Mouse (Mus musculus) spleen, embryonic (tissue): ENCODE data around the gene Mroh3.

Source experiments
- CTCF ChIA-PET: fragments of 350-600 bp; sonication (Branson Sonifier 250); formaldehyde crosslinking; loops from one replicate; lab custom pipeline; 2022; lab: Charles Lee

The Mroh3 gene

DNA sequence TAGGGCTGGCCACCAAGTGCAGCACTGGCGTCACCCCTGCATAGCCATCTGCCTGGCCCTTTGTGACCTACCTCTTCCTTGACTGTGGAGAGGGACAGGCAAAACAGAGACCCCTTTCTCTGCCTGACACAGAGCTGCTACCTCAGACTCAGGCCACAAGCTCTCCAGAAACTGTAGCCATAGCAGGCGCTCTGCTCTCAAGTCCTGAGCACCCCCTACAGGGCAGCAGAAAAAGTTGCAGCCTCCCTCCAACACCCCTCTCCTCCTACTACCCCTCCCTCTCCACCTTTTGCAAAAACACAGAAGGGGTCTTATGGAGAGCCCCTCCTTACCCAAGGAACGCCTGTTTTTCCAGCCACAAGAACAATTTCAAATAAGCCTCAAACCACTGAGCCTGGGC is at the start of gene Mroh3:
TSS of gene Mroh3 (minus strand) at position 26 of the 400 bp plus-strand sequence.
- CTCF ChIA-PET = interaction anchor here (0.6 to 1.2 kb wide), 4 partner anchors 14 to 100 kb away, joined by 3 to 17 read pairs (median 6); no protein-coding TSS in a partner anchor

DNA sequence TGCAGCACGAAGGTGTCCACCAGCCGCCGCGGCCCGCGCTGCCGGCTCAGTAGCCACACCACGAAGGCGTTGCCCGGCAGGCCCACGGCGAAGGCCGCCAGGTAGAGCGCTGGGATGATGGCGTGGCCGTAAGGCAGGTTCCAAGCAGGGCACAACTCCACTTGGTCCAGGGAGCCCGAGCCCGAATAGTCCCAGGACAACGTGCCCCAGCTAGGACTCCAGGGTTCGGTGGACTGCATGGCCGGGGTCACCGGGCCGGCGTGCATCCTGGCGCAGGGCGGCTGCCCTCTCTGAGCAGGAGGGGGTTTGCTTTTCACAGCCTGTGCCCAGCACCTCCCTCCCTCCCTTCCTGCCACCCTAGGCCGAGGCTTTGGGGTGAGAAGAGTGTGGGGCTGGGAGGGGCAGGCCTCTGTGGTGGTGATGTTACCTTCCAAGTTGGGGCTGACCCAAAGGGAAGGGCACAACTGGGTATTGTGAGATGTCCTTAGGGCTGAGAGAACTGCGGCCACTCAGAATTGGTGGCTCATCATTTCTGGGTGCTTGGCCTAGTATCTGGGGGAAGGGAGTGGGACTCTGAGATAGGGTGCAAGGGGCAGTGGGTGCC is 48.1 kb upstream of the Mroh3 start, which contains the start of gene Gpr25:
TSS of gene Gpr25 (minus strand) at position 239 of the 604 bp plus-strand sequence.
- CTCF ChIA-PET = no interaction called here

DNA sequence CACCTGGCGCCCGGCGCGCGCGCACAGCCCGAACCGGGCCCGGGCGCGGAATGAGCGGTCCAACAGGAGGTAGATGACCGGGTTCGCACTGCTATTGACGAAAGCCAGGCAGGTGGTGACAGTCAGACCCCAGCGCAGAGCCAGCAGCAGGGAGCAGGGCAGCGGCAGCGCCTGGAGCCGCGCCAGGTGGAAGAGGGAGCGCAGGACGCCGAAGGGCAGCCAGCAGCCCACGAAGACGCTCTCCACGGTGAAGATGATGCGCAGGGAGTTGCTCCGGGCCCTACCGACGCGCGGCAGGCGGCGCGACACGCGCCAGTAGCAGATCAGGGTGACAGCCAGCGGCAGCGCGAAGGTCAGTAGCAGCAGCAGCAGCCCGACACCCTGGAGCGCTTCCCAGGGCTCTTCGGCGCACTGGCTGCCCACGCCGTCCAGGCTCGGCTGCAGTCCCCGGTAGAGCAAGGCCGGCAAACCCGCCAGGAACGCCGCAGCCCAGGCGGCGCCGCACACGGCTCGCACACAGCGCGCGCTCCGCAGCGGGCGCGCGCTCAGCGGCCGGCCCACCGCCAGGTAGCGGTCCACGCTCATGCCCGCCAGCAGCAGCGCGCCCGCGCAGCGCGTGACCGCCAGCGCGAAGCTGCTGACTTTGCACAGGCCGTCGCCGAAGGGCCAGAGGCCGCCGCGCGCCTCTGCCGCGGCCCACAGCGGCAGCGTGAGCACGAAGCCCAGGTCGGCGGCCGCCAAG is 47.4 kb upstream of the Mroh3 start:
- CTCF ChIA-PET = no interaction called here

DNA sequence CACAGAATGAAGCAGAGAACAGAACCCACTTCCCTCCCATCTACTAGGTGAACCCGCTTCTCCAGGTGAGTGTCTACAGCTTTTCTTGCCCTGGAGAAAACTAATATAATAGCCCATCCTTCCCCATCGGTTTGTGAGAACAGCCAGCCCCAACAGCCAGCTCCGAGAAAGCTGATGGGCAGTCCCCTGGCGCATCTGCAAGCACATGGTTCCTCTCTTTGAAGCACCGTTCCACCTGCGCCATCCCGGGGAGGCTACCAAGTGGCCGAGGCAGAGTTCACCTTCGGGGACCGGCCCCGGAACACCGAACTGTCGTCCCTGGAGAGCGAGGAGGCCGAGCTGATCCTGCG is 46.9 kb upstream of the Mroh3 start:
- CTCF ChIA-PET = no interaction called here

DNA sequence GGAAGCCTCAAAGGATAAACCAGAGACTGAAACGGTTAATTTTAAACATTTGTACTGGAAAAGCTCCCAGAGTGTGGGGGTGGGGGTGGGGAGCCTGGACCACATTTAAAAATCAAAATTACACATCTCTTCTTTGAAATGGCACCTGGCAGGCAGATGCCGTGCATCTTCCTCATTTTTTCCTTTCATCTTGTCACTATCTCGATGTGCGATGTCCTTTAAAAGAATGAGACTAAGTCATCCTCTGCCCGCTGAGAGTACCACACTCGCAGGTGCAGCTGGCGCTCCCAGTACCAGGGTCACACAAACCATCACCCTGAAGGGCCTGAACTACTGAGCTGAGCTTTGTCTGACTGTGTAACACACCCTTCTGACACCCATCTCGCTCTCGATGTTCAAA is 45.9 kb upstream of the Mroh3 start:
- CTCF ChIA-PET = no interaction called here

DNA sequence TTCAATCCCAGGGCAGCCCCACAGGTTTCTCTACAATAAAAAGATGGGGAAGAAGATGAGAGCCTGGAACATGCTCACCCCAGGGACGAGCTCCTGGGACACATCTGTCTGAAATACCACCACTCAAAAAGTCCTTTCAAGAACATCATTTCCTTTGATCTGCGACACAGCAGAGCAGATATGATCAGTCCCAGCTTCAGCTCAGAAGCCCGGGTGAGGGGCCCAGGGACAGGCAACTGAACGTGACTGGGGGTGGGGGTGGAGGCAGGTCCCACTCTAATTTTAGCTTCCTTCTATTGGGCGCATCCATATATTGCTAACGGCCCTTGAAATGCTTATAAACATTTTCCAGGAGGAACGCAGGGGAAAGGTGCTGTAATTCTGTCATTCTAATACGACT is 43.0 kb upstream of the Mroh3 start:
- CTCF ChIA-PET = interaction anchor here (0.5 to 0.6 kb wide), 2 partner anchors 89 to 1994 kb away, joined by 4 to 8 read pairs; no protein-coding TSS in a partner anchor

DNA sequence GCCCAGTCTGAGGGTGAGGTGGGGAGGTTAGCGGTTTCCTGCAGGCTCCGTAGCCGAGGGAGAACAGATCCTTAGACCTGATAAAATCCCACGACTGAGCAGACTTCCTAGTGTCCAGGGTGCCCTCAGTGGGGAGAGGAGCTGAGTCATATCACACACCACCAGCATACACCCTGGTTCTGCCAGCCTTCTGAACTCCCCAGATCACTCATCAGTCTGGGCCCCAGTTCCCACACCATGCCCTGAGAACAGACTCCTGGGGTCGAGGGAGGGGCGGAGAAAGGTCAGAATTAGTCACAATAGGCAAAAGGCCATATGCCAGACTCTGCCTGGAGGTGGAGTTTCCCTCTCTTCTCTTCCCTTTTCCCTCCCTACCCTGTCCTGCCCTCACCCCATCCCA is 42.5 kb upstream of the Mroh3 start:
- CTCF ChIA-PET = interaction anchor here (0.5 to 0.6 kb wide), 2 partner anchors 89 to 1994 kb away, joined by 4 to 8 read pairs; no protein-coding TSS in a partner anchor

DNA sequence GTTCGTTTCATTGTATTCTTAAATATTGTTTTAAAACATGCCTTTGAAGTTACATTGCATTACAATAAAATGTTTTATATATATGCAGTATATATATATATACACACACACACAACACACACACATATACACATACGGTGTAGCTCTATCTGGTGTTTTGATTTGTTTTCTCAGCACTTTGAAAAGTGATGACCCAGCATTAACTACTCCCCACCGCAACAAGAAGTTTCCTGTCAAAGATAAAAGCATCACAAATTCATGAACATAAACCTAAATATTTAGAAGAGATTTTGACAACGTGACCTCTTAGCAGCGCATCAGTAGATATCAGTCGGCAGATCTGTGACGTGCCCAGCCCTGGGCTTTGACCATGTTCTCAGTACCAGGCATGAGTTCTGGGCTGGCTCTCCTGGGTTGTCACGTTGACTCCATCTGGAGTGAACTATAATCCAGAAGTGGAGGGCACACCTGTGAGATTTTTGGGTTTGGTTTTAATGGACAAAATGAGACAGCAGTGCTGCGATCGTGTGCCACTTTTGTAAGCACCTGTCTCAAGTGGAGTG is 42.0 kb upstream of the Mroh3 start:
- CTCF ChIA-PET = interaction anchor here (0.6 kb wide), 1 partner anchor 90 kb away, joined by 8 read pairs; no protein-coding TSS in a partner anchor

DNA sequence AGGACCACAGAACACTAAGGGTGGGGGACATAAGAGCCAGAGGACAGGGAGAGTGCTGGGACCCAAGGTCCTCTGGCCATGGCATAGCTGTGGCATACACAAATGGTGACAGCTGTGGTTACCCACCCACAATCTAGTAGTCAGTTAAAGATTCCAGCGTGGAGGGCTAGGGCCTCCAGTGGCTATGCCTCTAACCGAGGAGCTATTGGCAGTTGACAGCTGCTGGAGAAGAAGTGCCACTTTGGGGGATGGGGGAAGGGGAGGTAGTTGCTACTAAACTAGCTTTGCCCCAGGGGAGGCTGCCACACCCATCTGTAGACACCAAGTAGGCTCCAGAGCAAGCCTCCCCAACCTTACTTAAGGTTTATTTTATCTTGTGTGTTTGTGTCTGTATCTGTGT is 40.8 kb upstream of the Mroh3 start:
- CTCF ChIA-PET = no interaction called here

DNA sequence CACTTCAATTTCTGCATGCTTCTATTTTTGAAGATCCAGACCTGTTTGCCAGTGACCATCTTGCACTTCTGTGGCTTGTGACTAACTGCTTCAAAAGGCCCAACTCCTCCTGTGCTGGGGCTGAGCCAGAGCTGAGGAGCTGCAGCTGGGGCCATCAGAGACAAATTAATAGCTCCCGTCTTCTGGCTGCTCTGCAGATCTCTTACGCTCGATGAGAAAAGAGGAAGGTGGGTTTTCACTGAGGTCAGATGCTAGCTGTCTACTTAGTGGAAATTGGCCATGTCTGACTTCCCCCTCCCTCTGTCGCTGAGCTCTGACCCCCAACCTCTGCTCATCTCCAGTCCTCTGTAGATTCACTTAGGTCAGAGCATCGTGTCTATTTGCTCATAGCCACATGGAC is 37.0 kb upstream of the Mroh3 start:
- CTCF ChIA-PET = no interaction called here

DNA sequence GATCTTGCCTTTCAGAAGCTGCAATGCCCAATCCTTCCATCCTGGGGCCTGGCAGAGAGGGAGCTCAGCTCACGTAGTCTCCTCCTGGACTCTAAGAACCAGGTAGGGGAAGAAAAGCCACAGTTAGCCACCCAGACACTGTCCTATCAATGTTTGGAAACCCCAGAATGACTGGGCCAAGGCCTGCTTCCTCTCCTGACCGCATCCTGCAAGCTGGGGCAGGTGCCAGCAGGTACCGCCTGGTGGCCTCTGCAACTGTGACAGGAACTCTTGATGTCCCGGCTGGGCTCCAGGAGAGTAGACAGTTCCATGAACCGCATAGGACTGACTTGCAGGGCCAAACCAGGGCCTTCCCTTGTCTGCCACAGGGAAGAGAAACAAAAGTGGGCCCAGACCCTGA is 34.8 kb upstream of the Mroh3 start:
- CTCF ChIA-PET = no interaction called here

DNA sequence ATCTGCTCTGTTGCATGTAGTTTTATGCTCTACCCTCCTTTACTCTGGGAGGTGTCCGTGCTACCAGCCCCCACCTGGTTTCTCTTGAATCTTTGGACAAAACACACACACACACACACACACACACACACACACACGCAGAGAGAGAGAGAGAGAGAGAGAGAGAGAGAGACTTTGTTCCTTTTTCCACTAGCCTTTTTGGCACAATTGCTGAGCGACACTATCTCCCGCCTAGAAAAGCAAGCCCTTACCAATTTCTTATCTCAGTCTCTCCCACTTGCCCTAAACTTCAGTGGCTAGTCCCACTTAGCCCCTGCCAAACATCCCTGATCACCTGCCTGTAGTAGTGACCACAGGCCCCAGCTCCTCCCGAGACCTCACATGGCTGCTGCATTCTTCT is 31.8 kb upstream of the Mroh3 start:
- CTCF ChIA-PET = no interaction called here

DNA sequence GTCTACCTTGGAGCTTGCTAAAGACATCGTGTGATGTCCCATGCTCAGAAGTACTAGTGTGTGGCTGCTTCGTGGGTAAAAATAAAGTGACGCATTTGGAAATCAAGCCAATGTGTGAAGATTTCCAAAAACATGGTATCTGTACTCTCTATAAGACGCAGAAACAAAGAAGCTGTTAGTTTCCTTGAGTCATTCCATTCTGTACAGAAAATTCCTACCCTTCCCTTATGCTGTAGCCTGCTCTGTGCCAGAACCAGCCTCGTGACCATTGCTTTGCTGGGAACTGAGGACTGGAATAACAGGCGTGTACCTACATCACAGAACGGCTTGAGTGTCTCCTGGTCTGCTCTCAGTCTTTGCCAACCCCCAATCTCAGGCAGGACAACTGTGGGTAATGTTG is 29.2 kb upstream of the Mroh3 start:
- CTCF ChIA-PET = no interaction called here

DNA sequence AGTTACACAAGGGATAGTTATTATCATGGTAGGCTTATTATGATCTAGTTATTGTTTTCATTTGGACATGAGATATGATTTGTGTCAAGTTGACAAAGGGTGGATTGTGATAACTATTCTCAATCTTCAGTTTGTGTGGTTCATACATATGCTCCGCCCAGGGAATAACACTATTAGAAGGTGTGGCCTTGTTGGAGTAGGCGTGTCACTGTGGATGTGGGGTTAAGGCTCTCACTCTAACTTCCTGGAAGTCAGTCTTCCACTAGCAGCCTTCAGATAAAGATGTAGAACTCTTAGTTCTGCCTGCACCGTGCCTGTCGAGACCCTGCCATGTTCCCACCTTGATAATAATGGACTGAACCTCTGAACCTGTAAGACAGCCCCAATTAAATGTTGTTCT is 25.9 kb upstream of the Mroh3 start:
- CTCF ChIA-PET = no interaction called here

DNA sequence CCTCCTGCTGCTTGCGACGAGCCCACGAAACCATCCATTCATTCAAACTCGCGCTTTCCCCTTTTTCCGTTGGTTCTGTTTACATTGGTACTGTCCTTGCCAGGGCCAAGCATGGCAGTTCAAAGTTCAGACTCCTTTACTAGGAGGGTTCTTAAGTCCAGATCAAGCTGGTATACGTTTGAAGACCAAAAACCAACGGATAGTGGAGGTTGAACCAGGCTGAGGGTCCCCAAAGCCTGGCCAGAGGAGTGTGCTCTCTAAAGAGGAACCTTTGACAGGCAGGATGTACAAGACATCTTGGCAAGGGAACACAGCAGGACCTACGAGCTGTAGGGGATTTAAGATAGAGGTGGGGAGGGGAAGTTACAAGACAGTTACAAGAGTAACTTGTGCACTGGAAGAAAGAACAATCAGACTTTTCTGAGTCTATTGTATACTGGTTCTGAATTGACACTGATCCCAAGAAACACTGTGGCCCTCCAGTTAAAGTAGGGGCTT is 22.0 kb upstream of the Mroh3 start:
- CTCF ChIA-PET = no interaction called here

DNA sequence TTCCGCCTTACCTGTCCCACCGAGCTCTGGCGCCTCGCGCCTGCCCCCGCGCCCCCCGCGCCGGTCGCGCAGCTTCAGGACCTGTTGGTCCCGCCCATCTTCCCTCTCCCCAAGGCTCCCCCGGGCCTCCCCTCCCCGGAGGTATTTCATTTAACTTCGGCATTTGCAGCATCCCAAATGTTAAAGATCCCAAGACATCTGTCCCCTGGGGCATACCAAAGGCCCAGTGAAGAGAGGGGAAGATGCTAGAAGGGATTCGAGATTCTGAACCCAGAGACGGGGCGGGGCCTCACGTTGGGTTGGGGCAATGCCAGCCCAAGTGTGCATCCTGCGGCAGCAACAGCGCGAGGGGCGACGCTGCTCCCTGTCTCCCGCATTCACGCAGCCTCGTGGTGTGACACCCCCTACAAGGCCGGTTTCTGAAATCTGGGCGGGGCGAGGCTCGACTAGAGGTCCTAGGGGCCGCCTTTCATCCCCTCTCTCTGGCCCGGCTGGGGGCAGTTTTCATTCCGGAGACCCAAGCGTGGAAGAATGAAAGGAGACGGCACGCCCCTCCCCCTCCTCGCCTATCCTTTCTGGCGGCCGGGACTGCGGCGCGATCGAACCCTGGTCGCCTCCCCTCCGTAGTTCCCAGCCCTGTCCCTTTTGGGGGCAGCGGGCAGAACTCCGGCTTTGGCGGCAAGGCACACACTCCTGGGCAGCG is 21.4 kb upstream of the Mroh3 start, which contains the start of gene Inava:
TSS of gene Inava (minus strand) at position 373 of the 703 bp plus-strand sequence.
- CTCF ChIA-PET = no interaction called here

DNA sequence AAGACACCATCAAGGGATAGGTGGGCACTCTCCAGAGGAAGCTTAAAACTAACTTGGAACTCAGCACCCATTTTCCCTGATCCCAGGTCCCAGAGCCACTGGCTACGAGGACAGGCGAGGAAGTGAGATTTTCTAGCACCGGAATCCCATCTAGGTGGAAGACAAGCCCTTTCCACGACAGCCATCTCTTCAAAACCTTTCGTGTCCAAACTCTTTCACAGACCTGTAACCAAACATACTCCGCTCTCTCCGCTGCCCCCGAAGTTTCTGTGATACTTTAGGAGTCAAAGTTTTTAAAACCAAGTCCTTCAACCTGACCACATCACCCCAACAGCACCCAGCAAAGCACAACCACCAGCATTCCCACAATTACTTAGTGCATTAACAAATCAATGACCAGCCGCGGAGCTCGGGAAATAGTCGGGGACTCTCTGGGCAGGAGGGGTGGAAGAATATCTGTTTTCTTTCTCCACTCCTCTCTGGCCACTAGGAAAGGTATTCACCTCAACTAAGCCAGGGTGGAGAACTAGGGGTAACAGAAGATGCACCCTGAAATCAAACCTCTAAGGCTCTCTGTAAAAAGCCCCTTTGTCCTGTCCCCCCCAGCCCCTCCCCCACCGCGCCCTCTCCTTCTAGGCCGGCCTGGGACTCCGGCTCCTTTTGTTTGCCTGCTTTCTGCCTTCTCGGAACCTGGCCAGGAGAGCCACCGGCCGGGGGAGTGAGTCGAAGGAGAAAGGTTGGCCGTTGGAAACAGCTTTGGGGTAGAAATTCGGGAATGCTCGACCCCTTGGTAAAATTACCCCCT is 20.6 kb upstream of the Mroh3 start:
- CTCF ChIA-PET = no interaction called here

DNA sequence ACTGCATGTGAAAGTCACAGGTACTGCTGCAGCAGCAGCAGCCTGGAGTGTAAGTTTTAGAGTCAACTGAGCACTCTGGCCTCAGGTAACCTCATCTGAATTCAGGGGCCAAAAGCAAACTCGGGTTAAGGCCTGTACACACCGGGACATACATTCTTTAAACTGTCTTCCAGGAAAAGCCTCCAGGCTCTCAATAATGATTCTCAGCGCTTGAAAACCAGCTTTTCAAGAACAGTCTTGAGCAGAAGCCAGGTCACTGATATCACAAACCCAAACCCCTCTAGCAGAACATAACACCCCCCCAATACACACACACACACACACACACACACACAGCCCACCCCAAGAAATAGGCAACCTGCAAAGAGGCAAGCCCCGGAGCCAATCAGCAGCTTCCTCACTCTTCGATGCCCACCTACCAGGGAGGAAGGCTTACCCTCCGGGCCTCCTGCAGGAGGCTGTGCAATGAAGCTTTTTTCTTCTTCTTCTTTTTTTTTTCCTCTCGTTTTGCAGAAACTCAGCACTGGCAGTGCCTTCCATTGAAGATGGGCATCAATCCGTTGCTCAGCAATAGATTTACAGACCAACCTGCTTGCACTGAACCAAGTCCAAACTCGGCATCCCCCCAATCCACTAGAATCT is 19.8 kb upstream of the Mroh3 start:
- CTCF ChIA-PET = interaction anchor here (0.6 kb wide), 1 partner anchor 232 kb away, joined by 3 read pairs; no protein-coding TSS in a partner anchor

DNA sequence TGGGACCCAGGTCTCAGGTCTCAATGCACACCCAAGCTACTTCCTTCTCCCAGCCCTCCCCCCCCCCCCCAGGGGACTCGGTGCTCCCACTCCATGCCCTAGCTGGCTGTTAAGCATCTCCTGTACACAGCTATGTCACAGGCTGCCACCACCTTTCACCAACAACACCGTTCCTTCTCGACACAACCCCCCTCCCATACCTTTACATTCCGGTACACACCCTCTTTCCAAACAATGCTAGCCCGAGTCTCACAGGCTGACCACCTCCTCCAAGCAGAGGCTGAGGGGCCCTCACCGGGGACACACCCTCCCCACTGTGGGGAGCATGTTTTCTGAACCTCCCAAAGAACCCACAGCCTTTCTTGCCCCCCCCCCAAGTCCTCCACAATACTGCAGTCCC is 19.0 kb upstream of the Mroh3 start:
- CTCF ChIA-PET = interaction anchor here (0.6 kb wide), 3 partner anchors 23 to 232 kb away, joined by 3 to 13 read pairs (median 3); no protein-coding TSS in a partner anchor

DNA sequence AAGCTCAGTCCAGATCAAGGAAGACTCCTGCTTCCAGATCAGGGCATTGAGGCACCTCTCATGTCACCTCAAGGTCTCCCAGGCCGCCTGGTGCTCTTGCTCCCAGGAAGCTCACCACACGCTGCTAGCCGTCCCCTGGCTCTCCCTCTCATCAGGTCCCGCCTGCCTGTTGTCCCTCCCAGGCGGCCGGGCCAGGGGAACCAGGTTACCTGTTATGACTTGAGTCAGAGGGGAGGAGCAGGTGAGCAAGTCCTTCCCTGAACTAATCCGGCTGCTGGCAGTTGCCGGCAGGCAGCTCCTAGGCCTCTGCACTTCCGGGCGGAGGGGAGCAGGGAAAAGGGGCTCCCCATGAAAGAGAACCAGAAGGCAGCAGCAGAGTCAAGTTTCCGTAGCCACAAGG is 17.6 kb upstream of the Mroh3 start:
- CTCF ChIA-PET = no interaction called here

DNA sequence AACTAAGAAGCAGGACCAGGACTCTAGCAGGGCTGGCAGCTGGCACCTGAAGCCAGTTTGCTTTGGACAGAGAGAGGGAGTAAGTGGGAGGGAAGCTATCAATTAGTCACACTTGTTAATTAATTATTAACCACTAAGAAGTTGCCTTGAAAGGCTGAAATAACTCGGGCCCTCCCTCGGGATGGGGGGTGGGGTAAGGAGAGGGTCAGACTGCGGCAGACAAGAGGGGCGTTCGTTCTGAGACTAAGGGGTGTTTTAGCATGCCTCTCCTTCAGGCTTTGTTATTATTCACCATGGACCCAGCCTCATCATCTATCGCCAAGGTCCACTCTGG is 16.4 kb upstream of the Mroh3 start:
- CTCF ChIA-PET = no interaction called here
